Mouse (Mus musculus) layer of hippocampus, adult 8-10 months (tissue): ENCODE data around the gene Fam213b. TPM values are rescaled to one million over a fixed set of nuclear protein-coding genes. Genes with fewer than 3 reads are reported as not detected.

Experiments used
- DNase-seq, 2 experiments: peaks; one replicate each; pipeline ENCODE4 v3.0.0; 2022; ENCODE audit warnings: low spot score in 2 of 2
- total RNA-seq, 4 experiments: library from RNA; stranded (reverse); gene quantifications; 2 replicates each; pipeline ENCODE4 v1.2.4; 2022

Gene Fam213b
- total RNA-seq, 4 experiments from 2014 or later, result 49.5 to 59.8 (median 57.0) TPM

DNA sequence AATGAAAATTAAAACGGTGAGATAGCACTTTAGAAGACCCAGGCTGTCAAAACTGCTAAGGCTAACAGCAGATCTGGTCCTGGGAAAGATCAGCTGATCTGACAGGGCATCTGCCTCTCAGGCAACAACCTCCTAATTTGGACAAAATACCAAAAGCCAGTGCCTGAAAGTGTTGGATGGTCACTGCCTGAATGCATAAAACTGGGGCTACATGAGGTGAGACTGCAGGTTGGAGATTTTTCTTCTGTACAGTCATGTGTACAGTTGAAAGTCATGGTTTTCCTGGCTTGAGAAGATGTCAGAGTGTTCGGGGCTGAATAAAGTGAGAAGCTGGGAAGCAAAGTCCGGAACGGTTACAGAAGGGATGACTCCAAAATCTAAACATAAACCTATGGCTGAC is 45.1 kb downstream of the Fam213b start:
- peak in 1 of 2 experiments; percentile 1 for DNase-seq

DNA sequence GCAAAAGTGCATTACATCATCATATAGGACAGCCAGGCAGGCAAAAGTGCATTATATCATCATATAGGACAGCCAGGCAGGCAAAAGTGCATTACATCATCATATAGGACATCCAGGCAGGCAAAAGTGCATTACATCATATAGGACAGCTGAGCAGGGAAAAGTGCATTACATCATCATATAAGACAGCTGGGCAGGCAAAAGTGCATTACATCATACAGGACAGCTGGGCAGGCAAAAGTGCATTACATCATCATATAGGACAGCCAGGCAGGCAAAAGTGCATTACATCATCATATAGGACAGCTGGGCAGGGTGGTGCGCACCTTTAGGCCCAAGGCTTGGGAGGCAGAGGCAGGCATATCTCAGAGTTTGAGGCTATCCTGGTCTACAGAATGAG is 46.2 kb downstream of the Fam213b start:
- peak in 1 of 2 experiments; percentile 0 for DNase-seq

Other genes starting within 250 kb of the Fam213b start
- gene Actrt2, start 231.3 kb downstream of the Fam213b start, total RNA-seq, result not detected
- gene Ttc34, start 61.7 kb downstream of the Fam213b start, total RNA-seq, result 1 to 10 TPM; 2.2 to 3.3 (median 2.8) TPM
- gene Mmel1, start 29.6 kb downstream of the Fam213b start, total RNA-seq, result under 1 TPM; 0.25 to 0.73 (median 0.41) TPM
- 1 to 10 TPM; 1.6 to 5.2 (median 3.8) TPM for gene Tnfrsf14, start 29.4 kb upstream of the Fam213b start, total RNA-seq
- 10 to 100 TPM; 15.1 to 33.7 (median 22.6) TPM for gene Hes5, start 61.8 kb upstream of the Fam213b start, total RNA-seq
- 10 to 100 TPM; 34.4 to 46.8 (median 42.3) TPM for gene Pank4, start 65.0 kb upstream of the Fam213b start, total RNA-seq
- gene Plch2, start 157.6 kb upstream of the Fam213b start, total RNA-seq, result 100 to 1,000 TPM in 1 of 4 experiments, 10 to 100 TPM in 3; 85.1 to 110 (median 94.9) TPM
- 10 to 100 TPM; 18.2 to 25.4 (median 21.9) TPM for gene Pex10, start 167.9 kb upstream of the Fam213b start, total RNA-seq
- 10 to 100 TPM; 57.4 to 63.2 (median 60.8) TPM for gene Rer1, start 187.2 kb upstream of the Fam213b start, total RNA-seq
- gene Morn1, start 187.4 kb upstream of the Fam213b start, total RNA-seq, result 10 to 100 TPM; 11.5 to 19.0 (median 16.4) TPM